Mouse (Mus musculus) frontal cortex, postnatal 10 days (tissue): ENCODE results near the gene Scn1b.

Experiments used
- DNase-seq, 2 experiments: peaks; one replicate each; pipeline ENCODE4 v3.0.0; 2022; ENCODE audit warnings: low spot score in 2 of 2, mixed read lengths in 1 of 2

Gene Scn1b

DNA sequence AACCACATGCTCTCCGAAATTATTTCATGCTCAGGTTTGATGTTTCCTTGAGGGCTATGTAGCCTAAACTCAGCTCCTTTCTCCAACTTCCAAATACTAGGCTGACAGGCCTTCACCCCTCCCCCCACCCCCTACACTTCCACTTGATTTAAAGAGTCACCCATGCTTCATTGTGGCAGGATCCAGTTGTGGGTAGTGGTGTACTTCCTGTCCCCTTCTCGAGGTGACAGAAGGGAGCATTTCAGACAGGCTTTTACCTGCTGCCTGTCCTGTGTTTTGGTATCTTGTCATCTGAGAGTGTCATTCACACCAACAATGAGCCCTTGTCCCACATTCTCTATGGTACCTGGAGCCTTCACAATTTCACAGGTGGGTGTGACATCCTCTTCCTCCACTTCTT, 39.5 kb downstream of the Scn1b start:
- DNase-seq, result no peak

GRCm38 (mm10) chr7:31086175-31086755, 40.5 kb downstream of the Scn1b start:
- DNase-seq, result no peak

DNA sequence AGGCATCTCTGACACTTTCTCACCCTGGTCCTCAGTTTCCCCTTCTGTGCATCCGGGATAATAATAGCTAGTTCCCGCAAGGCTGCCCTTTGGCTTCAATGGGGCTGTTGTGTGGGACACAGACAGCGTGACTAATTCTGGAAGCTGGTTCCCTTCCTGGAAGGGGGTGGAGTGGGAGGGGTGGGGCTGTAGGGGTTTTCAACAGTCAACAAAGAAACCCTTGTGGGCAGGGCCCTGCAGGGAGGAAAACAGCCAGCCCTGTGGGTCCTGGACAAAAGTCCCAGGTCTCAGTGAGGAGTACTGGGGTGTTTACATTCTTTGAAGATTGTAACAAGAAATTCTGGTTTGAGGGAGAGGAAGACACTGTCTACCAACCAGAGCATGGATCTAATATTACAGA, 41.6 kb downstream of the Scn1b start:
- no peak for DNase-seq

- no peak for DNase-seq
Measured at GRCm38 (mm10) chr7:31084140-31084539, 42.7 kb downstream of the Scn1b start.

DNA sequence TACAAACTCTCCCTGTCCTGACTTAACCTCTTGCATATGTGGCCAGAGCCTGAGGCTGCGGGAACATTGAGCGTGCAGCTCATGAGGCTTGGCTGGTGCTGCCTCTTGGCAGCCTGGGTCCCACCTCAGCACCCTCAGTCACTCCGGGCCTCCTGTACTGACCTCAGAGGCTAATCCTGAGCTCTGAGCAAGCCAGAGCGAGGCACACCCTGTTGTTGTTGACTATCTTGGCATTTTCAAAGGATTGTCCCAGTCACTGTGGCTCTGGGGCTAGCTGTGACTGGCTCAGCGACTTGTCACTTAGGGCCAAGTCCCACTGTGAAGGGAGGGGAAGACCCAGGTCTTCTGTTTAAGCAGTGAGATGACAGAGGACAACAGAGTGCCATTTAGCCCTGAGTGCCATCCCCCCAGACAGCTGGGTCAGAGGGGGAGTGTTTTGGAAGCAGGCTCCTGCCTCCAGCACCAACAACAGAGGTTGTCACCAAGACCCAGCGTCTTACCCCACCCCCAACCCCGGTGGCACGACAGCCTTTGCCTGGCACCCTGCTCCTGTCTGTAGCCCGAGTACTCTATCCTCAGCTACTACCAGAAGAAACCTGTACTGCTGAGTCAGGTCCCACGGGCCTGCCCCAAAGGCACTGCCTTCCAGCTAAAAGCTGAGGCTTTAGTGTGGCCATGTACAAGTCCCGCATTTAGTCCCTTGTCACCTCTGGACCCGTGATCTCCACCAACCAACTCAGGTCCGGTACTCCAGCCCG, 43.8 kb downstream of the Scn1b start:
- peak; percentile 46 to 47 for DNase-seq

DNA sequence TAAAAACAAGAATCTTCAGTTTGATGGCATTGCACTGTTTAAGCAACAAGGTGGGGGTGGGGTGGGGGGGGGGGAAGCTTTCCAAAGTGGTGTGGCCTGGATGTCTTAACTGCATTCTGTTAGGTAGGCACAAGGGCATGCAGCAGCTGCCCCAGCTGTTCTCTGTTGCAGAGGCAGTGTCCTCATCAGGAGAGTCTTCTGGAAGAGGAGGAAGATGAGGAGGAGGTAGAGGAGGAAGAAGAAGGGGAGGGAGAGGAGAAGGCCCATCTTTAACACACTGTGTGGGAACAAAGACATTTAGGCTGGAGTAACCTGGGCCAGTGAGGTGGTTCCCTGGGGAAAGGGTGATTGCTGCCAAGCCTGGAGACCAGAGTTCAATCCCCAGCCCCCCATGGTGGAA, 44.7 kb downstream of the Scn1b start:
- DNase-seq, result no peak

DNA sequence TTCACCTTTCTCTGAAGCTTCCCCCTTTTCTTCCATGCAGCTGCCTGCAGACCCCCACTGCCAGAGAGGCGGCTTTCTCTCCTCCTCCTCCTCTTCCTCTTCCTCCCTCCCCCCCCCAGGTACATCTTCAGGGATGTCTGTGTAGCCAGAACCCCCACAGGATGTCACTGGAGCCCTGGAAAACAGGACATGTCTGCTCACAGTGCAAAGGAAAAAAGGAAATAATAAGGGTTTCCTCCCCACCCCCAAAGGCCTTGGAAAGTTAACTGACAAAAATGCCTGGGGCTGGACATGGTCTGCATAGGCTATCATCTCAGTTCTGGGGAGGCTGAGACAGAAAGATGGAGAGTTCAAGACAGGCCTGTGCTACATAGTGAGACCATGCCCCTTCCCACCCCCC, 45.7 kb downstream of the Scn1b start:
- DNase-seq, result no peak

DNA sequence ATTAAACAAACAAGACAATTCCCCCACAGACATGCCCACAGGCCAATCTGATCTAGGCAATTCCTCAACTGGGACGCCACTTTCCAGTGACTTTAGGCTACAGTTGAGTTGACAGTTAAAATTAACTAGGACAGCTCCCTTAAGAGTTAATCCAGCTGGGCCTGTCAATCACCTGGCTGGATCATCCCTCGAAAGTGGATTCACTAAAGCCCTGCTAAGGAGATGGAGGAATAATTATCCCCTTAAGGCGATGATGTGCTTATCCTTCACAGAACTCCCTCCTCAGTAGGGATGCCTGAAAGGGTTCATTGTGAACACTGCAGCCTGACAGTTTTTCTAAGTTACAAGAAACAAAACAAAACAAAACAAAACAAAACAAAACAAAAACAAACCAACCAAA, 46.2 kb downstream of the Scn1b start:
- no peak for DNase-seq

- DNase-seq, result no peak
Measured at GRCm38 (mm10) chr7:31079670-31080069, 47.1 kb downstream of the Scn1b start.

GRCm38 (mm10) chr7:31077885-31078445, 48.8 kb downstream of the Scn1b start:
- DNase-seq, result peak in 1 of 2 experiments; percentile 55

DNA sequence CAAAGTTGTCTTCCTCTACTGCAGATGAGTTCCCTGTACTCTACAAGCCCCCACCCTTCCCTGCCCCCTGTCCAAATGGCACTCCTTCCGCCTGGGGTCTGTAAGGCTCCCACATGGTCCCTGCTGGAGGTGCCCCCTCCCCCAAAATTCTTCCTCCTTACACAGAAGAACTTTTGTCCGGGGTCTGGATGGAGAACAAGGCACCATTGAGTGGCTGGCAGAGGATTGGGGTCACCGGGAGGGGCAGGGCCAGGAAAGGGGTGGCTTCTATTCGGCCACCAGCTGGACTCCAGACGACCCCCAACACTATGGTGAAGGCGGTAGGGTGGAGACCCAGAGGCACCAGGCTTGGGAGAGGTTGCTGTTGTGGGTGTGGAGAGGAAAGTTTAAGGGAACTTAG, 49.3 kb downstream of the Scn1b start:
- peak; percentile 57 to 69 for DNase-seq

- DNase-seq, result no peak
Measured at GRCm38 (mm10) chr7:31076492-31076891, 50.3 kb downstream of the Scn1b start, which contains the start of gene Fxyd3. Gene Fxyd3, minus strand, starts transcription at chr7:31076704.

GRCm38 (mm10) chr7:31074713-31075069, 52.1 kb downstream of the Scn1b start:
- no peak for DNase-seq

- no peak for DNase-seq
Measured at GRCm38 (mm10) chr7:31074061-31074712, 52.6 kb downstream of the Scn1b start.

GRCm38 (mm10) chr7:31073546-31073945, 53.3 kb downstream of the Scn1b start:
- DNase-seq, result no peak

DNA sequence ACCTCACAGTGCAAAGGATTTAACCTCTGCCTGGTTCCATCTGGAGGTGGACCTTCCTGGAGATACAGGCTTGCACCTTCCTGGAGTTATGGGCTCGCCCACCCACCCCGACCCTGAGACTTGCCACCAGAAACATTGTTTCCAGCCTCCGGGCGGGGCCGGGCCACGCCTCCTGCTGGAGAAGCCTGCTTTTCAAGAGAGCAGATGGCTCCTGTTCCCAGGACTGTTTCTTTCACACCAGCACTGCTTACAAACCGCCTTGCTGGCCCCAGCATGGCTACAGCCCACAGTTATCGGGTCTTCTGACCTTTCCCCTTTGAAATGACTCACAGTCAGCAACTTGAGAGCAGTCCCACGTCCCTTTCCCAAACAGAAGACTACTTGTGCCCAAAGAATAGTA, 54.5 kb downstream of the Scn1b start:
- no peak for DNase-seq

GRCm38 (mm10) chr7:31070324-31070723, 56.5 kb downstream of the Scn1b start:
- no peak for DNase-seq

GRCm38 (mm10) chr7:31069491-31069890, 57.3 kb downstream of the Scn1b start:
- DNase-seq, result no peak

DNA sequence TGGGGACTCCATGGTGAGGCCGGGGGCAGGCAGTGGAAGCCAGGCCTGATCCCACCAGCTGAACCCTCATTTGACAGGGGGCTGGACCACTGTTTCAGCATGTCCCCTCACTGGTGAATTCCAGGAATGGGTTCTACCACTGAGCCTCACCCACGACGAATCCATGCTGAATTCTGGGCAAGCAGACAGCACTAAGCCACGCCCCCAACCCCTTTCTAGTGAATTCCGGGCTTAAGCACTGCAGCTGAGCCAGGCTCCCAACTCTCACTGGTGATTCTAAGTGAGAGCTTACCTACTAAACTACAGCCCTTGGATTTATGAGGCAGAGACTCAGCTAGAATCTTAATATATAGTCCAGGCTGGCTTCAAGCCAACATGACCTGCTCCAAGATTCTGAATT, 59.0 kb downstream of the Scn1b start:
- DNase-seq, result peak in 1 of 2 experiments; percentile 40
